Mouse (Mus musculus) common myeloid progenitor, adult 5-6 weeks (primary cell): ENCODE measurements around the gene E130208F15Rik. TPM values are rescaled to one million over a fixed set of nuclear protein-coding genes. Genes with fewer than 3 reads are reported as not detected.
A peak's percentile ranks its signal among the peaks of the same experiment; 100 is the strongest.

ENCODE experiments used
- ATAC-seq: replicated peaks from 2 replicates; pipeline ENCODE4 v1.8.0; 2016; ENCODE audit warnings: low read depth, mild to moderate bottlenecking, moderate TSS enrichment, inconsistent platforms; ENCODE audit not compliant: poor library complexity, severe bottlenecking
- total RNA-seq: library from RNA; stranded (forward); fragments of 200-1000, 187-1606 nt; gene quantifications from 2 replicates; pipeline ENCODE4 v1.2.3, GENCODE M21; 2017

The E130208F15Rik gene
- total RNA-seq, 1 experiment from 2014 or later = 0.96 TPM

- ATAC-seq = peak; percentile 80
Measured at GRCm38 (mm10) chr7:30331887-30332286, 10.3 kb downstream of the E130208F15Rik start.

DNA sequence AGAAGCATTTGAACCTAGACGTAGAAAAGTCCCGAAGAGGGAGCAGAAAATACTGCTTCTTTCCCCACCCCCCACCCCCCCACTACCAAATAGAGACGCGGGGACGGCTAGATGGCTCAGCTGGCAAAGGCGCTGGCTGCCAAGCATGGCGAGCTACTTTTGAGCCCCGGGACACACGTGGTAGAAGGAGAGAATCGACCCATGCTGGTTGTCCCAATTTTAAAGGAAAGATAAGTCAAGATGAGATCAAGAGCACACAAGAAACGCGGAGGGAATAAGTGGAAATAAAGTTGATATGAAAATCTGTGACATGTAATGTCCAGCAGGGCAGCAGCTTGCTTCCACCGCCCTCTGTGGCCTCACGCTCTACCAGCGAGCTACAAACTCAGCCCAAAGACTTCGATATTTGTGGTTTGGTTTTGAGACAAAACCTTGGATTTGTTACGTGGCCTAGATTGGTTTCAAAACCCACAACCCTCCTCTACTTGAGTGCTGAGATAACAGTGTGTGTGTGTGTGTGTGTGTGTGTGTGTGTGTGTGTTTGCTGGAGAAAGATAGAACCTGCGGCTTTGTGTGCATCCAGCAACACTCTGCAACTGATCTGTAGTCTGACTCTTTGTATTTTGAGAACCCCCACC lies 11.2 kb downstream of the E130208F15Rik start:
- ATAC-seq = peak; percentile 28; the same call in 1 of the 2 replicates

GRCm38 (mm10) chr7:30333436-30333835 lies 11.9 kb downstream of the E130208F15Rik start:
- peak; percentile 24 for ATAC-seq

- ATAC-seq = no peak
Measured at GRCm38 (mm10) chr7:30334563-30334962, 13.0 kb downstream of the E130208F15Rik start.

DNA sequence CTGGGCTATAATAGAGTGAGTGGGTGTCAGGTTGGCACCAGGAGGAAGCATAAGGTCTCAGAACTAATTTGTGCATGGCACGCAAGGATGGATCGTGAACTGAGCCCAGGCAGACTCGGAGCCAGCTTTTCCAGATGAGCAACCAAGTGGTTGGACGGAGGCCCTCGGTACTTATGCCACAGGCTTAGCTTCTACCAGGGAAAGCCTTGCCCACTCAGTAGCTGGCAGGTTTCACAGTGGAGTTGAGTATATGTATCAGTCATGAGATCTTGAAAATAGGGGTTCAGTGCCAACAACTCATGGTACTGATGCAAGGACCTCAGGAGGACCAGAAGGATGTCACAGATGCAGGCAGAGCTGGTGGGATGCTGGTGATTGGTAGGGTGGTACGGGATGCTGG lies 14.1 kb downstream of the E130208F15Rik start:
- ATAC-seq = no peak

GRCm38 (mm10) chr7:30336384-30336783 lies 14.8 kb downstream of the E130208F15Rik start:
- peak; percentile 64 for ATAC-seq

GRCm38 (mm10) chr7:30339432-30340109 lies 18.0 kb downstream of the E130208F15Rik start:
- ATAC-seq = no peak

DNA sequence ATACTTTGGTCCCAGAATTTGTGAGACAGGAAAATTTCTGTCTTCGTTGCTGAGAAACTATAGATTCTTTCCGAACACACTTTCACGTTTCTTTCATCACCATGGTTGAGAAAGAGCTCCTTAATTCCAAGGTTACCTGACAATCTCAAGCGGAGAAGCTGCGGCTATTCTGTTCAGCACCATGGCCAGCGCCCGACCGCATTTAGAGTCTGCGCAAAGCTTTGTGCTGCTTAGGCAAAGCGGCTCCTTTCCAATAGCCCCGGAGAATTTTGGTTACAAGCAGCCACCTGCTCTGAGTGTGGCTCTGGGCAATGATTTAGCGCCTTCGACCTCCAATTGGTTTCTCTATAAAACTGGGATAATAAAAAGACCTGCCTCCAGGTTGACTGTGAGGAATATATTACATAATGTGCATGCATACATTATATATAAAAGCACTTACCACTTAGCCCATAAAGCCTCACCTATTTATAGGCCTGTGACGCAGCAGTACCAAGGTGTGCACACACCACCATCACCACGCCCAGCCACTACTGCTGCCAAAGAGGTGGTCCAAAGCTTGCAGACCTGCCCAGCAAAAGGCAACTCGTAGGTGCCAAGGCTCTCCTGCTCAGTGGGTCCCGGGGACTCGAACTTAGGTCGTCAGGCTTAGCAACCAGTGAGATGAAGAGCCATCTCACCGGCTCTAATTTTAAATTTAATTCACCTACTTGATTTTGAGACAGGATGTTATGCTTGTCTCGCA lies 25.3 kb downstream of the E130208F15Rik start:
- ATAC-seq = peak; percentile 86

- peak; percentile 88 for ATAC-seq
Measured at GRCm38 (mm10) chr7:30347828-30348227, 26.3 kb downstream of the E130208F15Rik start.

DNA sequence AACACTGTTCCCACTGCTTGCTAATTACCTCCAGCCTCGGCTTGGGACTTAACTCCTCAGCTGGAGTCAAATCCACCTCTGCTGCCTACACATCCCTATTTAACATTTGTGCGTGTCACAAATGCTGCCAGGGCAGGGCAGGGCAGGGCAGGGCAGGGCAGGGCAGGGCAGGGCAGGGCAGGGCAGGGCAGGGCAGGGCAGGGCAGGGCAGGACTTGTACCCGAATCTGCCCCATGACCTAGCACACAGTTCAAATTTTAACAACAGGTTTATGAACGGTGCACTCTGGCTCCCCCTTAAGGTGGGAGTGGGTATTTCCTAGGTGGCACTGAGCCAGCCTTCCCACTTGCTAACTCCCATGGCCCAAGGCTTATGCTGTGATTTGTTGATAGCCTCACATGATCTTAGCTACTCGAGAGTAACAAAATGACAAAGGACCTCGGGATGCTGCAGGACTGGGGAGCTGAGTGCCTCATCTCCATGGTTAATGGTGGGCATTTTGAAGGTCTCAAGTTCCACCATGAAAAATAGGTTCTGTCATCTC lies 31.8 kb downstream of the E130208F15Rik start:
- peak; percentile 74 for ATAC-seq

DNA sequence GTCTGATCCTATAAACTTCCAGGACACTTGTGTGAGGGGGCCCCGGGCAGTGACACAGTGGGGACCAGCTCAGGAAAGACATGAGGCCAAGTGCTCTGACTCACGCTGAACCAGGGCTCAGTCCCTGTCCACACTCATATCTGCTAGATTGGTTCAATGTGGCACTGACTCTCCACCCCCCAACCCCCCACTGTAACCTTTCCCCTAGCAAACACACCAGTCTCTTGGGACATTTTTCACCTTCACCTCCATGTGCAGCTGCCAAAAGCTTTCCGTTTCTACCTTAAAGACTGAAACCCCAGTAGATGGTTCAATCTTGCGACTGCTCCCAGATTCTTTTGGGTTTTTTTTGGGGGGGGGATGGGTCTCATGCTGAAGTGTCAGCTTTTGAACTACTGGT lies 32.5 kb downstream of the E130208F15Rik start:
- ATAC-seq = no peak

- no peak for ATAC-seq
Measured at GRCm38 (mm10) chr7:30358378-30359186, 37.0 kb downstream of the E130208F15Rik start.

DNA sequence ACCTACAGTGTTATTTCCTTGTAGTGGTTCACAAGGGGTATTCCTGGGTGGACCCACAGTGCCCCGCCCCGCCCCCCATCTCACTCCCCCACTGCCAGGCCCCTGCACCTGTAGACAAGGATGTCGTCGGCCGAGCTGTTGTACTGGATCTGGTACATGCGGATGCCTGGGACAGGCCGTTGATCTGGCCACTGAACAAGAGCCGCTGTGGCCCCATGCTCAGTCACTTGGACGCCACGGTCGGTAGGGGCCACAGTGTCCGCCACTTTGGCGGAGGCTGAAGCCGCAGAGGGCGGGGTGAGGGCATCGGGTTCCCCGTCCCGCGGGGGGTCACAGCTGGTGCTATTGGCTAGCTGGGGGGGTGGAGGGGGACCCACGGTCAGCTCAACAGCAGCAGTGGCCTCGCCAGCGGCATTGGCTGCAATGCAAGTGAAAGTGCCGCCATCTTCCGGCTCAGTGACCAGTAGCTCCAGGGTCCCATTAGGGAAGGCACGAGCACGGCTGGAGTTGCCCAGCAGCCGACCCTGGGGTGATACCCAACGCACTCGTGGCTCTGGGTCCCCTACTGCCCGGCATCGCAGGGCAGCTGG lies 37.8 kb downstream of the E130208F15Rik start:
- no peak for ATAC-seq

DNA sequence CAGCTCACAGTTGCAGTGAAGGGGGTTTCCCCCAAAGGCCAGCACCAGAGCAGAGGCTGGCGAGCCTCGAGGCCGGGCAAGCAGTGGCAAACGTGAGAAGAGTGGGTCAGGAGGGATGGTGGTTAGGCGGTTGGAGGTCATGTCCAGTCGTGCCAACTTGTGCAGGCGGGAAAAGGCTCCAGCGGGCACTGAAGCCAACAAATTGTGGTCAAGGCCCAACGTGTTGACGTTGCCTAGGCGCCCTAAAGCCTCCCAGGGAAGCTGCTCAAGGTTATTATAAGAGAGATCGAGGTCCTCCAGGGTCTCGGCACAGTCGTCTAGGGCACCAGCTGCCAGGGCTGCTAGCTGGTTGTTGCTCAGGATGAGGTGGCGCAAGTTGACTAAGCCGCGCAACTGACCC lies 38.5 kb downstream of the E130208F15Rik start:
- ATAC-seq = no peak

- ATAC-seq = no peak
Measured at GRCm38 (mm10) chr7:30362652-30363343, 41.3 kb downstream of the E130208F15Rik start, which contains the start of gene Lrfn3. Lrfn3 (minus strand) TSS chr7:30362772.

- no peak for ATAC-seq
Measured at GRCm38 (mm10) chr7:30363344-30363738, 41.8 kb downstream of the E130208F15Rik start.

- no peak for ATAC-seq
Measured at GRCm38 (mm10) chr7:30367466-30367865, 45.9 kb downstream of the E130208F15Rik start.
